Mouse (Mus musculus) cerebellum, adult 2 months (tissue): ENCODE measurements around the gene Sec13.

Experiments used
- CTCF ChIP-seq: fragments of 200-500 bp; IDR thresholded peaks from 2 replicates; pipeline ENCODE4 v1.5.1; 2011; ENCODE audit warnings: low read depth, mild to moderate bottlenecking, control low read depth, low read length, moderate library complexity, borderline replicate concordance; ENCODE audit not compliant: insufficient read depth
- POLR2A ChIP-seq: fragments of 200-500 bp; IDR thresholded peaks from 2 replicates; pipeline ENCODE4 v1.6.1; 2011; ENCODE audit warnings: low read length, control low read depth, borderline replicate concordance; ENCODE audit not compliant: insufficient read depth

GRCm38 (mm10) chr6:113741425-113741824 is 882 bp upstream of the Sec13 start:
- TF ChIP-seq POLR2A (no peak), CTCF (no peak)
